Mouse (Mus musculus): ENCODE measurements around the gene Adh1. TPM values are rescaled to one million over a fixed set of nuclear protein-coding genes. Genes with fewer than 3 reads are reported as not detected.

Adh1 gene
- polyA plus RNA-seq, 1 experiment: not detected

GRCm38 (mm10) chr3:138224363-138224954 is 36.3 kb upstream of the Adh1 start:
- no peaks in the 10 kb centered on the region for H3K4me1 ChIP-seq (ENCODE audit: control insufficient read depth)
- H3K4me3 ChIP-seq (replicated peaks): no peak overlapping the region
- TF ChIP-seq GATA1 (IDR thresholded peaks at IDR 0.05; ENCODE audit: low read length) (no peak), TAL1 (IDR thresholded peaks at IDR 0.05; ENCODE audit: low read length) (no peak)
- no peaks in the 10 kb centered on the region for H3K36me3 ChIP-seq (ENCODE audit: control insufficient read depth)
- no peaks in the 10 kb centered on the region for H3K9me3 ChIP-seq (ENCODE audit: control insufficient read depth, low read length)
- H3K27me3 ChIP-seq (ENCODE audit: control insufficient read depth): no peaks in the 10 kb centered on the region

GRCm38 (mm10) chr3:138225331-138225730 is 35.5 kb upstream of the Adh1 start:
- Histone ChIP-seq H3K36me3 (ENCODE audit: control insufficient read depth) (no peaks in the 10 kb centered on the region), H3K4me3 (replicated peaks) (no peak overlapping the region), H3K9me3 (ENCODE audit: control insufficient read depth, low read length) (no peaks in the 10 kb centered on the region), H3K4me1 (ENCODE audit: control insufficient read depth) (no peaks in the 10 kb centered on the region), H3K27me3 (ENCODE audit: control insufficient read depth) (no peaks in the 10 kb centered on the region)
- TF ChIP-seq TAL1 (IDR thresholded peaks at IDR 0.05; ENCODE audit: low read length): no peak
- no peak for TF ChIP-seq GATA1 (IDR thresholded peaks at IDR 0.05; ENCODE audit: low read length)

GRCm38 (mm10) chr3:138225853-138226252 is 34.9 kb upstream of the Adh1 start:
- TF ChIP-seq GATA1 (IDR thresholded peaks at IDR 0.05; ENCODE audit: low read length) (no peak), TAL1 (IDR thresholded peaks at IDR 0.05; ENCODE audit: low read length) (no peak)
- no peaks in the 10 kb centered on the region for H3K4me1 ChIP-seq (ENCODE audit: control insufficient read depth)
- H3K36me3 ChIP-seq (ENCODE audit: control insufficient read depth): no peaks in the 10 kb centered on the region
- H3K4me3 ChIP-seq (replicated peaks): no peak overlapping the region
- no peaks in the 10 kb centered on the region for H3K27me3 ChIP-seq (ENCODE audit: control insufficient read depth)
- no peaks in the 10 kb centered on the region for H3K9me3 ChIP-seq (ENCODE audit: control insufficient read depth, low read length)

GRCm38 (mm10) chr3:138226476-138226875 is 34.3 kb upstream of the Adh1 start:
- H3K4me3 ChIP-seq (replicated peaks): no peak overlapping the region
- H3K27me3 ChIP-seq (ENCODE audit: control insufficient read depth): no peaks in the 10 kb centered on the region
- no peaks in the 10 kb centered on the region for H3K9me3 ChIP-seq (ENCODE audit: control insufficient read depth, low read length)
- TF ChIP-seq TAL1 (IDR thresholded peaks at IDR 0.05; ENCODE audit: low read length): no peak
- TF ChIP-seq GATA1 (IDR thresholded peaks at IDR 0.05; ENCODE audit: low read length): no peak
- H3K4me1 ChIP-seq (ENCODE audit: control insufficient read depth): no peaks in the 10 kb centered on the region
- no peaks in the 10 kb centered on the region for H3K36me3 ChIP-seq (ENCODE audit: control insufficient read depth)

GRCm38 (mm10) chr3:138227082-138227481 is 33.7 kb upstream of the Adh1 start:
- Histone ChIP-seq H3K4me3 (replicated peaks) (no peak overlapping the region), H3K27me3 (ENCODE audit: control insufficient read depth) (no peaks in the 10 kb centered on the region), H3K9me3 (ENCODE audit: control insufficient read depth, low read length) (no peaks in the 10 kb centered on the region), H3K4me1 (ENCODE audit: control insufficient read depth) (no peaks in the 10 kb centered on the region), H3K36me3 (ENCODE audit: control insufficient read depth) (no peaks in the 10 kb centered on the region)
- no peak for TF ChIP-seq GATA1 (IDR thresholded peaks at IDR 0.05; ENCODE audit: low read length)
- no peak for TF ChIP-seq TAL1 (IDR thresholded peaks at IDR 0.05; ENCODE audit: low read length)

GRCm38 (mm10) chr3:138227782-138228181 is 33.0 kb upstream of the Adh1 start:
- Histone ChIP-seq H3K4me1 (ENCODE audit: control insufficient read depth) (no peaks in the 10 kb centered on the region), H3K36me3 (ENCODE audit: control insufficient read depth) (no peaks in the 10 kb centered on the region), H3K27me3 (ENCODE audit: control insufficient read depth) (no peaks in the 10 kb centered on the region), H3K9me3 (ENCODE audit: control insufficient read depth, low read length) (no peaks in the 10 kb centered on the region), H3K4me3 (replicated peaks) (no peak overlapping the region)
- TF ChIP-seq GATA1 (IDR thresholded peaks at IDR 0.05; ENCODE audit: low read length): no peak
- TF ChIP-seq TAL1 (IDR thresholded peaks at IDR 0.05; ENCODE audit: low read length): no peak

GRCm38 (mm10) chr3:138229448-138229847 is 31.3 kb upstream of the Adh1 start:
- Histone ChIP-seq H3K4me3 (replicated peaks) (no peak overlapping the region), H3K27me3 (ENCODE audit: control insufficient read depth) (no peaks in the 10 kb centered on the region), H3K4me1 (ENCODE audit: control insufficient read depth) (no peaks in the 10 kb centered on the region), H3K9me3 (ENCODE audit: control insufficient read depth, low read length) (no peaks in the 10 kb centered on the region), H3K36me3 (ENCODE audit: control insufficient read depth) (no peaks in the 10 kb centered on the region)
- TF ChIP-seq GATA1 (IDR thresholded peaks at IDR 0.05; ENCODE audit: low read length): no peak
- no peak for TF ChIP-seq TAL1 (IDR thresholded peaks at IDR 0.05; ENCODE audit: low read length)

- TF ChIP-seq GATA1 (IDR thresholded peaks at IDR 0.05; ENCODE audit: low read length): no peak
- no peak for TF ChIP-seq TAL1 (IDR thresholded peaks at IDR 0.05; ENCODE audit: low read length)
- H3K36me3 ChIP-seq (ENCODE audit: control insufficient read depth): no peaks in the 10 kb centered on the region
- no peaks in the 10 kb centered on the region for H3K27me3 ChIP-seq (ENCODE audit: control insufficient read depth)
- H3K4me3 ChIP-seq (replicated peaks): no peak overlapping the region
- no peaks in the 10 kb centered on the region for H3K9me3 ChIP-seq (ENCODE audit: control insufficient read depth, low read length)
- no peaks in the 10 kb centered on the region for H3K4me1 ChIP-seq (ENCODE audit: control insufficient read depth)
Observed at GRCm38 (mm10) chr3:138230266-138230665, 30.5 kb upstream of the Adh1 start.

GRCm38 (mm10) chr3:138231531-138231930 is 29.3 kb upstream of the Adh1 start:
- TF ChIP-seq TAL1 (IDR thresholded peaks at IDR 0.05; ENCODE audit: low read length): no peak
- TF ChIP-seq GATA1 (IDR thresholded peaks at IDR 0.05; ENCODE audit: low read length): no peak
- H3K4me3 ChIP-seq (replicated peaks): no peak overlapping the region
- H3K36me3 ChIP-seq (ENCODE audit: control insufficient read depth): no peaks in the 10 kb centered on the region
- no peaks in the 10 kb centered on the region for H3K27me3 ChIP-seq (ENCODE audit: control insufficient read depth)
- H3K4me1 ChIP-seq (ENCODE audit: control insufficient read depth): no peaks in the 10 kb centered on the region
- no peaks in the 10 kb centered on the region for H3K9me3 ChIP-seq (ENCODE audit: control insufficient read depth, low read length)
